Mouse (Mus musculus) MEL (cell line): Measurements from ENCODE around the gene Olfr1337.

Experiments
- CTCF ChIP-seq, 3 experiments: IDR thresholded peaks in 2 of 3; conservative IDR thresholded peaks in 1 of 3; 2 replicates each; pipeline ENCODE4 v1.5.1; 2011 to 2012; ENCODE audit warnings: low read length in 3 of 3, low read depth in 2 of 3, mild to moderate bottlenecking in 2 of 3, improper control_type of control experiment in 1 of 3, inconsistent platforms in 1 of 3, mixed read lengths in 1 of 3, moderate library complexity in 1 of 3; ENCODE audit not compliant: control insufficient read depth in 1 of 3, insufficient read depth in 1 of 3, poor library complexity in 1 of 3, severe bottlenecking in 1 of 3
- POLR2A ChIP-seq, 2 experiments: IDR thresholded peaks; 2 replicates each; pipeline ENCODE4 v1.6.1; 2011 to 2012; ENCODE audit warnings: low read length in 2 of 2, mild to moderate bottlenecking in 2 of 2, control low read depth in 1 of 2, improper control_type of control experiment in 1 of 2, low read depth in 1 of 2, moderate library complexity in 1 of 2; ENCODE audit not compliant: control insufficient read depth in 1 of 2, insufficient read depth in 1 of 2, poor library complexity in 1 of 2
- POLR2AphosphoS5 ChIP-seq: IDR thresholded peaks from 2 replicates; pipeline ENCODE4 v1.6.1; 2012; ENCODE audit warnings: low read depth, borderline replicate concordance, mild to moderate bottlenecking, inconsistent platforms, low read length, moderate library complexity, mixed read lengths
- USF1 ChIP-seq: IDR thresholded peaks from 2 replicates; pipeline ENCODE4 v1.6.1; 2014; ENCODE audit warnings: low read depth, mild to moderate bottlenecking, inconsistent platforms, low read length, improper control_type of control experiment, moderate library complexity
- ZKSCAN1 ChIP-seq: IDR thresholded peaks from 2 replicates; pipeline ENCODE4 v1.6.1; 2012; ENCODE audit warnings: low read depth, mild to moderate bottlenecking, inconsistent platforms, low read length, improper control_type of control experiment, moderate library complexity

GRCm38 (mm10) chr4:118818921-118819320 lies 36.5 kb upstream of the Olfr1337 start:
- TF ChIP-seq USF1, result no peak
- no peak for TF ChIP-seq POLR2A (IDR thresholded peaks at IDR 0.05; ENCODE audit: control insufficient read depth in 1 of 2, insufficient read depth in 1 of 2, low read depth in 1 of 2, low read length in 2 of 2, poor library complexity in 1 of 2)
- no peak for TF ChIP-seq POLR2AphosphoS5
- TF ChIP-seq CTCF (IDR thresholded peaks at IDR 0.05 in 2 of 3, conservative IDR thresholded peaks at IDR 0.05 in 1 of 3; ENCODE audit: control insufficient read depth in 1 of 3, insufficient read depth in 1 of 3, low read depth in 2 of 3, low read length in 3 of 3, poor library complexity in 1 of 3, severe bottlenecking in 1 of 3), result no peak
- TF ChIP-seq ZKSCAN1, result no peak
